Mouse (Mus musculus) heart, embryonic 10.5 days (tissue): ENCODE data around the gene Ppp1r12a. TPM values are rescaled to one million over a fixed set of nuclear protein-coding genes. Genes with fewer than 3 reads are reported as not detected.

Experiments
- DNase-seq: peaks from one replicate; pipeline ENCODE4 v3.0.0-alpha.2; 2017; ENCODE audit warnings: low spot score
- H3K27ac ChIP-seq: fragments of 300-500 bp; sonication (generic); 2 replicates; pipeline ENCODE4 v1.5.1; 2016; ENCODE audit warnings: mild to moderate bottlenecking
- H3K27me3 ChIP-seq: fragments of 300-500 bp; sonication (generic); 2 replicates; pipeline ENCODE4 v1.6.1; 2016; ENCODE audit warnings: mild to moderate bottlenecking; ENCODE audit not compliant: poor library complexity, insufficient read depth, severe bottlenecking
- H3K36me3 ChIP-seq: fragments of 300-500 bp; sonication (generic); 2 replicates; pipeline ENCODE4 v1.6.1; 2016; ENCODE audit warnings: mild to moderate bottlenecking, moderate library complexity
- H3K4me1 ChIP-seq: fragments of 300-500 bp; sonication (generic); 2 replicates; pipeline ENCODE4 v1.6.1; 2016; ENCODE audit warnings: mild to moderate bottlenecking
- H3K4me3 ChIP-seq: fragments of 300-500 bp; sonication (generic); 2 replicates; pipeline ENCODE4 v1.5.1; 2016; ENCODE audit warnings: mild to moderate bottlenecking, moderate library complexity
- H3K9me3 ChIP-seq: fragments of 300-500 bp; sonication (generic); 2 replicates; pipeline ENCODE4 v1.6.1; 2016; ENCODE audit warnings: mild to moderate bottlenecking, moderate library complexity
- WGBS: fragments of 180-500 bp; shearing (Covaris S2); methylation state at CpG from one replicate; pipeline ENCODE4 v1.1.7; 2016; 5-methylcytosine and 5-hydroxymethylcytosine counted together
- polyA plus RNA-seq: library from polyadenylated mRNA; unstranded; fragments of >200 nt; fragmentation: Nextera tagmentation; extraction: Ambion mirVana; gene quantifications from 2 replicates; pipeline ENCODE4 v1.2.1, GENCODE M21; 2016

Gene Ppp1r12a
- polyA plus RNA-seq, 1 experiment from 2014 or later, result 110 TPM

GRCm38 (mm10) chr10:108189986-108190385 is 28.0 kb downstream of the Ppp1r12a start:
- no peak overlapping the region for H3K27ac ChIP-seq
- no peaks in the 10 kb centered on the region for H3K27me3 ChIP-seq
- WGBS, result 91% methylated on average over 3 of the region's 3 CpGs
- H3K9me3 ChIP-seq, result no peaks in the 10 kb centered on the region
- peaks cover 17% of the 10 kb centered on the region for H3K4me1 ChIP-seq
- H3K4me3 ChIP-seq, result no peak overlapping the region
- DNase-seq, result no peak
- H3K36me3 ChIP-seq, result no peaks in the 10 kb centered on the region

DNA sequence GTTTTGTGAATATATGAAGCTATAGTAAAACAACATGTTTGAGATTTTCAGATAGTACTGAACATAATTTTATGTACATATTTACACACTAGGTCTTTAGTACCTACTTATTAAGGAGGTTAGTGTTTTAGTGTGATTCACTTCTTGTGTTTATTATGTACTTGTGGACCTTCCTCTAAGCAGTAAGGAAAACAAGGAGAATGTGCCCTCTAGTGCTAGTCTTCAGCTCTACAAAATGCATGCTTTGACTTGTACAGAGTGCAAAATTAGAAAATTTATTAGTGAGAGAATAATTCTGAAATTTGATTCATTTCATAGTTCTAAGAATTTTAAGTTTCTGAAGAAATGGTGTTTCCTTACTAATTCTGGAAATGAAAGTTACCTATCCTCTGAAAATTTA is 28.6 kb downstream of the Ppp1r12a start:
- Histone ChIP-seq H3K4me1 (peaks cover 14% of the 10 kb centered on the region), H3K36me3 (no peaks in the 10 kb centered on the region), H3K27ac (no peak overlapping the region), H3K27me3 (no peaks in the 10 kb centered on the region), H3K4me3 (no peak overlapping the region), H3K9me3 (no peaks in the 10 kb centered on the region)
- no peak for DNase-seq

DNA sequence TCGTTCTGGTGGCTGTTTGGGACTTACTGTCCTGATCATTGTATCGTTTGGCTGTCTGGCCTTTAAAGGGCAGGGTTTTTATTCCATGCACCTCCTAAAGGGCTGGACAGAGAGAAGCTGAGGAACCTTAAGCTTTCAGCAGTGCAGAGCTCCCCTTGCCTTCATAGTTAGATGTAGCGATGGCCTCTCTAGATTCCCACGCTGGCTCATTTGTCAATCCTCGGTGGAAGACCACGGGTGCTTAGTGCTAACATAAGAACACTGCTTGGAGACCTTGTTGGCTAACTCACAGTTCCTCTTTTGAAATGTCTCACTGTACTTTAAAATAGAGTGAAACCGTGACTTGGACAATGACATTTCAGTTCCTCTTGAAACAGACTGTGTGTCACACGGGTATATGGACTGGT is 29.4 kb downstream of the Ppp1r12a start:
- no peak for DNase-seq
- no peaks in the 10 kb centered on the region for H3K27me3 ChIP-seq
- H3K27ac ChIP-seq, result no peak overlapping the region
- no peaks in the 10 kb centered on the region for H3K36me3 ChIP-seq
- WGBS, result 70% methylated on average over 8 of the region's 8 CpGs
- H3K9me3 ChIP-seq, result no peaks in the 10 kb centered on the region
- no peak overlapping the region for H3K4me3 ChIP-seq
- H3K4me1 ChIP-seq, result peaks cover 10% of the 10 kb centered on the region

DNA sequence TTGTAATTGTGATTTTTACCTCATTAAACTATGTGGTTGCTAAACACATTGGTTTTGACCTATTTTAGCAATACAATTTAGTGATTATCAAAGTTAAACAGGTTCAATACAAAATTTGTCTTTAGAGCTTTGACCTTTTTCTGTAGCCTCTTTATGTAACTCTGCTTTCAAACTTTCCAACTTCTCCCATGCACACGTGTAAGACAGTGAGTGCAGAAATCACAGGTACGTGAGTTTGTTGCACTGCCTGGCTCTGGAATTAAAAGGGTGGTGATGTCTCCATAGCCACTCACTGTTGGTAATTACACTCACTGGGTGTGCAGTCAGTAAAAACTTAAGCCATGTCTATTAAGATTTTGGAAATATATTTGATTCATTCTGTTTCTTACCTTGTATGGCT is 30.3 kb downstream of the Ppp1r12a start:
- Histone ChIP-seq H3K36me3 (no peaks in the 10 kb centered on the region), H3K4me1 (peaks cover 10% of the 10 kb centered on the region), H3K9me3 (no peaks in the 10 kb centered on the region), H3K27me3 (no peaks in the 10 kb centered on the region), H3K27ac (no peak overlapping the region), H3K4me3 (no peak overlapping the region)
- no peak for DNase-seq
- WGBS, result 69% methylated on average over 2 of the region's 2 CpGs

DNA sequence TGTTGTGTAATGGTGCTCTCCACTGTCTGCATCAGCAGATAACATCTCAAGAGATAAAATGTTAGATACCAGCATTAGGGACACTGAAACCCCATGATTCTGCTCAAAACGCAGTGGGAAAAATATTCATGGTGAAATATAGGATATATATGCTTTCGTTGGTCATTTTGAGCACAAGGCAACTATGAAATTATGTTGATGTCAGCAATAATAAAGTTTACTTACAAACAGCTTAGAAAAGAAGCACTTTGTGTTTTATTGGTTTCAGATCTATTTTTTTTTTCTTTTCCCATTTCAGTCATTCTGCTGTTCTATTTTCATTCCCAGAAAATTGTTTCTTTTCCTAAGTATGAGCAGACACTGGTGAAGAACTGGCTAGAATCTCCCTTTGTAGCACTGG is 34.1 kb downstream of the Ppp1r12a start:
- 91% methylated on average over 2 of the region's 2 CpGs for WGBS
- Histone ChIP-seq H3K27me3 (no peaks in the 10 kb centered on the region), H3K4me3 (no peak overlapping the region), H3K4me1 (peaks cover 8% of the 10 kb centered on the region), H3K27ac (no peak overlapping the region), H3K36me3 (peaks cover 21% of the 10 kb centered on the region; the same call in 1 of the 2 replicates), H3K9me3 (no peaks in the 10 kb centered on the region)
- no peak for DNase-seq

- no peaks in the 10 kb centered on the region for H3K9me3 ChIP-seq
- WGBS, result 95% methylated on average over 1 of the region's 1 CpGs
- no peaks in the 10 kb centered on the region for H3K27me3 ChIP-seq
- peaks cover 22% of the 10 kb centered on the region; the same call in 1 of the 2 replicates for H3K36me3 ChIP-seq
- 0 out of 2 replicates have a peak, but pooled peaks cover 3% of the 10 kb centered on the region for H3K4me1 ChIP-seq
- H3K27ac ChIP-seq, result no peak overlapping the region
- no peak for DNase-seq
- no peak overlapping the region for H3K4me3 ChIP-seq
Measured at GRCm38 (mm10) chr10:108197498-108197897, 35.5 kb downstream of the Ppp1r12a start.

GRCm38 (mm10) chr10:108198945-108199344 is 37.0 kb downstream of the Ppp1r12a start:
- WGBS, result 99% methylated on average over 2 of the region's 2 CpGs
- H3K4me3 ChIP-seq, result no peak overlapping the region
- no peaks in the 10 kb centered on the region for H3K9me3 ChIP-seq
- no peak for DNase-seq
- no peak overlapping the region for H3K27ac ChIP-seq
- H3K27me3 ChIP-seq, result no peaks in the 10 kb centered on the region
- 0 out of 2 replicates have a peak, but pooled peaks cover 3% of the 10 kb centered on the region for H3K4me1 ChIP-seq
- H3K36me3 ChIP-seq, result peaks cover 22% of the 10 kb centered on the region; the same call in 1 of the 2 replicates

- Histone ChIP-seq H3K27ac (no peak overlapping the region), H3K36me3 (peaks cover 30% of the 10 kb centered on the region; the same call in 1 of the 2 replicates), H3K9me3 (no peaks in the 10 kb centered on the region), H3K4me1 (no peaks in the 10 kb centered on the region), H3K4me3 (no peak overlapping the region), H3K27me3 (no peaks in the 10 kb centered on the region)
- 93% methylated on average over 4 of the region's 4 CpGs for WGBS
- no peak for DNase-seq
Measured at GRCm38 (mm10) chr10:108202126-108202525, 40.1 kb downstream of the Ppp1r12a start.

GRCm38 (mm10) chr10:108203440-108203839 is 41.4 kb downstream of the Ppp1r12a start:
- Histone ChIP-seq H3K4me1 (peaks cover 4% of the 10 kb centered on the region; the same call in 1 of the 2 replicates), H3K36me3 (peaks cover 35% of the 10 kb centered on the region; the same call in 1 of the 2 replicates), H3K9me3 (no peaks in the 10 kb centered on the region), H3K27me3 (no peaks in the 10 kb centered on the region), H3K4me3 (no peak overlapping the region), H3K27ac (no peak overlapping the region)
- no peak for DNase-seq

GRCm38 (mm10) chr10:108209396-108209795 is 47.4 kb downstream of the Ppp1r12a start:
- Histone ChIP-seq H3K27me3 (no peaks in the 10 kb centered on the region), H3K4me1 (peaks cover 4% of the 10 kb centered on the region; the same call in 1 of the 2 replicates), H3K36me3 (peaks cover 18% of the 10 kb centered on the region; the same call in 1 of the 2 replicates), H3K4me3 (no peak overlapping the region), H3K27ac (no peak overlapping the region), H3K9me3 (no peaks in the 10 kb centered on the region)
- 87% methylated on average over 5 of the region's 5 CpGs for WGBS
- no peak for DNase-seq

GRCm38 (mm10) chr10:108224413-108224812 is 62.4 kb downstream of the Ppp1r12a start:
- whole genome bisulfite sequencing, result 93% methylated on average over 5 of the region's 5 CpGs
- Histone ChIP-seq H3K4me3 (no peak overlapping the region), H3K27ac (no peak overlapping the region), H3K27me3 (no peaks in the 10 kb centered on the region), H3K4me1 (peaks cover 3% of the 10 kb centered on the region; the same call in 1 of the 2 replicates), H3K9me3 (no peaks in the 10 kb centered on the region), H3K36me3 (peaks cover 22% of the 10 kb centered on the region)
- no peak for DNase-seq

DNA sequence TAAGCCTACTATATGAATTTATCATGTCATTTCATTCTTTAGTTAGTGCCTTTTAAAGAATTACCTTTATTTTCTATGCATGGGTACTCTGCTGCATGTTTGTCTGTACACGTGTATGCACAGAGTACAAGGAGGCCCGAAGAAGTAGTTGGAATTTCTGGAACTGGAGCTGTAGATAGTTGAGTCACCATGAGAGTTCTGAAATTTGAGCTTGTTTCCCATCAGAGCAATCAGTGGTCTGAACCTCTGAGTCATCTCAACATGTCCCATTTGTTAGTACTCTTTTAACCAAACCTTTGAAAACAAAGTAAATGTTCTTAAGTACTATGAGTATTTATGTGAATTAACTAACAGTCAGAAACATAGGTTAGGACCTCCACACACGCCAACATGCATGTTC is 75.1 kb downstream of the Ppp1r12a start:
- Histone ChIP-seq H3K27me3 (no peaks in the 10 kb centered on the region), H3K4me1 (no peaks in the 10 kb centered on the region), H3K27ac (no peak overlapping the region), H3K9me3 (no peaks in the 10 kb centered on the region), H3K4me3 (no peak overlapping the region), H3K36me3 (peaks cover 64% of the 10 kb centered on the region)
- WGBS, result 88% methylated on average over 3 of the region's 3 CpGs
- DNase-seq, result no peak

GRCm38 (mm10) chr10:108239061-108239460 is 77.1 kb downstream of the Ppp1r12a start:
- H3K4me3 ChIP-seq, result no peak overlapping the region
- whole genome bisulfite sequencing, result 93% methylated on average over 10 of the region's 10 CpGs
- no peaks in the 10 kb centered on the region for H3K9me3 ChIP-seq
- no peaks in the 10 kb centered on the region for H3K4me1 ChIP-seq
- DNase-seq, result no peak
- peaks cover 63% of the 10 kb centered on the region for H3K36me3 ChIP-seq
- H3K27ac ChIP-seq, result no peak overlapping the region
- no peaks in the 10 kb centered on the region for H3K27me3 ChIP-seq

DNA sequence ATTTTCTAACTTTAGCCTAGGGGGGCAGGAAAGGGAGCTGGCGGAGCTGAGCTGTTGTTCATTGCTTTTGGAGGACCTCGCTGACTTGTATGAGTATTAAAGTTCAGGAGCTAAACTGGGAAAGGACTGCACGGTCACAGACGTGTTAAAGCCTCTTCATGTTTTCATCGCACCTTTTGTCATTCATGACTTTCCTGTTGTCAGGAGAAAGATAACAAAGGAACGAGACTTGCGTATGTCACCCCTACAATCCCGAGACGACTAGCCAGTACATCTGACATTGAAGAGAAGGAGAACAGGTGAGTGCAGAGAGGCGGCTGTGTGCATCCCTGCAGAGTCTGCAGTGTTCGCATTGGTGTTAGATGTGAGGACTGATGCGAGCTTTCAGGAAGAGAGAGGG is 88.7 kb downstream of the Ppp1r12a start:
- H3K9me3 ChIP-seq, result no peaks in the 10 kb centered on the region
- H3K4me3 ChIP-seq, result no peak overlapping the region
- 48% methylated on average over 12 of the region's 12 CpGs for WGBS
- DNase-seq, result no peak
- H3K4me1 ChIP-seq, result peaks cover 2% of the 10 kb centered on the region; the same call in 1 of the 2 replicates
- peaks cover 61% of the 10 kb centered on the region for H3K36me3 ChIP-seq
- H3K27ac ChIP-seq, result no peak overlapping the region
- no peaks in the 10 kb centered on the region for H3K27me3 ChIP-seq
